In the genomic region with DNA sequence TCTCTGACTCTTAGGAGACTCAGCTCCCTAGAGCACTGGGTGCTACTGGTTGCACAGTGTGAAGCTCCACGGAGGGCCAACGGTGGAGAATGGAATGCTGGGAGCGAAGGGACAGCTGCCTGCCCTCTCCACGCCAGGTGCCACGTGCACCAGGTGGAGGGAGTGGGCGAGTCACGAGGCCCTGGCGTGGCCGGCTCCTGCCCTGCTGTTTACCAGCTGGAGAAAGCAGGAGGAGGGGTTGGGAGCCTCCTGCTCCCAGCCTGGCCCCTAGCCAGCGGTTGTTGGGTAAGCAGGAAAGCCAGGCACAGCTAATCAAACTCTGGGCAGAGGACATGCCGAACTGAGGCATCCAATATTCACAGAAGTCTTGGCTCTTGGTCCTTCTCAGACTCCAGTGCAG, we compare ENCODE assay signal across 8 mouse cellular contexts. TPM values are rescaled to one million over a fixed set of nuclear protein-coding genes. Genes with fewer than 3 reads are reported as not detected.
A peak's percentile ranks its signal among the peaks of the same experiment; 100 is the strongest.
DNase-seq lines count a peak whose midpoint lies in the region; ATAC-seq and TF ChIP-seq lines count a peak whose summit lies in the region.
"Had no signal": no experiment of that assay in that cellular context is flagged by ENCODE, and none has a peak within 500 bp of the region (broad histone marks: within the 10 kb centered on the region; RNA-seq: fewer than 3 reads in every experiment).

No protein-coding gene starts in this region.

- peak; percentile 32; the same call in 1 of the 2 replicates for ATAC-seq in neural tube, embryonic 14.5 days (ENCODE audit: low read depth)

- H3K9ac ChIP-seq in liver, adult 2 months (ENCODE audit: low read depth, low read length): no peak overlapping the region
- H3K9ac ChIP-seq in neural tube, embryonic 14.5 days (replicated peaks; ENCODE audit: low read depth, low read length): no peak overlapping the region

- no peaks in the 10 kb centered on the region for H3K27me3 ChIP-seq in liver, adult 2 months (ENCODE audit: control insufficient read depth, insufficient read depth, low read length)
- H3K27me3 ChIP-seq in neural tube, embryonic 14.5 days (ENCODE audit: control insufficient read depth, insufficient read depth, low read length): no peaks in the 10 kb centered on the region

- H3K27ac ChIP-seq in liver, adult 2 months (replicated peaks; ENCODE audit: insufficient read depth, low read depth, low read length): peak overlapping the region; percentile 52; the same call in 1 of the 2 replicates
- no peak overlapping the region for H3K27ac ChIP-seq in neural tube, embryonic 14.5 days (ENCODE audit: low read depth, low read length)

- H3K36me3 ChIP-seq in liver, adult 2 months (ENCODE audit: control insufficient read depth, insufficient read depth, low read length): peaks cover 2% of the 10 kb centered on the region; the same call in 1 of the 2 replicates
- no peaks in the 10 kb centered on the region for H3K36me3 ChIP-seq in neural tube, embryonic 14.5 days (ENCODE audit: control insufficient read depth, insufficient read depth, low read length)

- TF ChIP-seq POLR2A in liver, adult 2 months (IDR thresholded peaks at IDR 0.05; ENCODE audit: extremely low read depth, insufficient read depth, low read length): no peak

- no peak overlapping the region for H3K4me3 ChIP-seq in liver, adult 2 months (ENCODE audit: insufficient read depth, low read depth, low read length)
- no peak overlapping the region for H3K4me3 ChIP-seq in neural tube, embryonic 14.5 days (ENCODE audit: low read depth, low read length)

- H3K4me2 ChIP-seq in neural tube, embryonic 14.5 days (ENCODE audit: low read depth, low read length): peak overlapping the region; percentile 37

- H3K4me1 ChIP-seq in liver, adult 2 months (ENCODE audit: control insufficient read depth, insufficient read depth, low read length): peaks cover 27% of the 10 kb centered on the region
- H3K4me1 ChIP-seq in neural tube, embryonic 14.5 days (ENCODE audit: control insufficient read depth, insufficient read depth, low read length): peaks cover 8% of the 10 kb centered on the region; the same call in 1 of the 2 replicates

- H3K79me2 ChIP-seq in liver, adult 2 months (ENCODE audit: control insufficient read depth, insufficient read depth, low read length): no peaks in the 10 kb centered on the region; the same call in 1 of the 2 replicates

- WGBS in liver, adult 2 months: 7% methylated on average over 11 of the region's 11 CpGs
- WGBS in neural tube, embryonic 14.5 days: 5% methylated on average over 11 of the region's 11 CpGs

- no peaks in the 10 kb centered on the region for H3K9me3 ChIP-seq in neural tube, embryonic 14.5 days (ENCODE audit: control insufficient read depth, low read length)

- DNase-seq in adrenal gland, adult 2 months: peak; percentile 95
- DNase-seq in cerebellum, postnatal 14 days: peak; percentile 77 to 92
- DNase-seq in heart, adult 18-20 months: peak; percentile 85 to 89
- DNase-seq in kidney, adult 11 months: peak; percentile 97
- DNase-seq in liver, adult 2 months (ENCODE audit: extremely low read depth, low read depth, low spot score): peak; percentile 96
- DNase-seq in urinary bladder, postnatal 4 days (ENCODE audit: low spot score in 2 of 2): peak; percentile 71 to 81

- no peak for TF ChIP-seq CTCF in liver, adult 2 months (IDR thresholded peaks at IDR 0.05; ENCODE audit: low read depth, low read length)

RNA-seq across cellular contexts. Expression of a gene that starts 1.0 kb away (rescaled TPM):
- total RNA-seq in adrenal gland, adult 2 months (2021): 10 to 100 TPM; 19.8 to 20.5 TPM
- polyA plus RNA-seq in adrenal gland, adult 2 months (2012; rRNA removed): 17.4 and 17.6 TPM in 2 replicates
- 10 to 100 TPM; 50.4 to 62.8 TPM for total RNA-seq in heart, adult 18-20 months (2021)
- 36.3 and 50.3 TPM in 2 replicates for total RNA-seq in liver, adult 2 months (2014; rRNA removed)
- polyA plus RNA-seq in liver, adult 2 months (2012; rRNA removed): 31.6 and 34.4 TPM in 2 replicates
- polyA plus RNA-seq in neural tube, embryonic 14.5 days (2014; fragmentation: Nextera tagmentation; extraction: Ambion mirVana): 0.24 and 0.49 TPM in 2 replicates

RNA-seq across cellular contexts. Expression of a gene that starts 9.4 kb away (rescaled TPM):
- total RNA-seq in adrenal gland, adult 2 months (2021): under 1 TPM in 1 of 2 experiments, not detected in 1; 0.52 TPM
- polyA plus RNA-seq in adrenal gland, adult 2 months (2012; rRNA removed): 4.0 and 5.4 TPM in 2 replicates
- total RNA-seq in heart, adult 18-20 months (2021): under 1 TPM; 0.20 to 0.21 TPM
- total RNA-seq in liver, adult 2 months (2014; rRNA removed): 0.18 and 0.40 TPM in 2 replicates
- polyA plus RNA-seq in liver, adult 2 months (2012; rRNA removed): 2.1 and 2.5 TPM in 2 replicates
- 3.9 and 4.3 TPM in 2 replicates for polyA plus RNA-seq in neural tube, embryonic 14.5 days (2014; fragmentation: Nextera tagmentation; extraction: Ambion mirVana)

RNA-seq across cellular contexts. Expression of a gene that starts 26.7 kb away (rescaled TPM):
- under 1 TPM; 0.26 to 0.62 TPM for total RNA-seq in adrenal gland, adult 2 months (2021)
- polyA plus RNA-seq in adrenal gland, adult 2 months (2012; rRNA removed): 0.22 and 0.37 TPM in 2 replicates
- total RNA-seq in heart, adult 18-20 months (2021): under 1 TPM; 0.10 to 0.13 TPM
- total RNA-seq in liver, adult 2 months (2014; rRNA removed): 0.20 and 0.37 TPM in 2 replicates
- 0.12 and 0.16 TPM in 2 replicates for polyA plus RNA-seq in liver, adult 2 months (2012; rRNA removed)
- 1.3 and 1.4 TPM in 2 replicates for polyA plus RNA-seq in neural tube, embryonic 14.5 days (2014; fragmentation: Nextera tagmentation; extraction: Ambion mirVana)

RNA-seq across cellular contexts. Expression of a gene that starts 29.7 kb away (rescaled TPM):
- not detected for total RNA-seq in adrenal gland, adult 2 months (2021)
- polyA plus RNA-seq in adrenal gland, adult 2 months (2012; rRNA removed): not detected in 2 replicates
- total RNA-seq in heart, adult 18-20 months (2021): not detected
- 0.09 and 0.20 TPM in 2 replicates for total RNA-seq in liver, adult 2 months (2014; rRNA removed)
- not detected in 2 replicates for polyA plus RNA-seq in liver, adult 2 months (2012; rRNA removed)
- polyA plus RNA-seq in neural tube, embryonic 14.5 days (2014; fragmentation: Nextera tagmentation; extraction: Ambion mirVana): 0.22 TPM in 1 of 2 replicates, not detected in the other
- polyA plus RNA-seq: spleen, adult 2 months had no signal

RNA-seq across cellular contexts. Expression of a gene that starts 41.4 kb away (rescaled TPM):
- total RNA-seq in adrenal gland, adult 2 months (2021): 10 to 100 TPM in 1 of 2 experiments, 1 to 10 TPM in 1; 6.4 to 14.7 TPM
- polyA plus RNA-seq in adrenal gland, adult 2 months (2012; rRNA removed): 0.23 and 0.24 TPM in 2 replicates
- 1 to 10 TPM; 4.4 to 6.1 TPM for total RNA-seq in heart, adult 18-20 months (2021)
- 1.5 and 1.8 TPM in 2 replicates for total RNA-seq in liver, adult 2 months (2014; rRNA removed)
- polyA plus RNA-seq in liver, adult 2 months (2012; rRNA removed): 0.22 and 0.66 TPM in 2 replicates
- 51.5 and 52.5 TPM in 2 replicates for polyA plus RNA-seq in neural tube, embryonic 14.5 days (2014; fragmentation: Nextera tagmentation; extraction: Ambion mirVana)
